Mouse (Mus musculus): ENCODE results near the gene Gm36864. TPM values are rescaled to one million over a fixed set of nuclear protein-coding genes. Genes with fewer than 3 reads are reported as not detected.

The Gm36864 gene
- polyA plus RNA-seq, 1 experiment from 2014 or later, result not detected

DNA sequence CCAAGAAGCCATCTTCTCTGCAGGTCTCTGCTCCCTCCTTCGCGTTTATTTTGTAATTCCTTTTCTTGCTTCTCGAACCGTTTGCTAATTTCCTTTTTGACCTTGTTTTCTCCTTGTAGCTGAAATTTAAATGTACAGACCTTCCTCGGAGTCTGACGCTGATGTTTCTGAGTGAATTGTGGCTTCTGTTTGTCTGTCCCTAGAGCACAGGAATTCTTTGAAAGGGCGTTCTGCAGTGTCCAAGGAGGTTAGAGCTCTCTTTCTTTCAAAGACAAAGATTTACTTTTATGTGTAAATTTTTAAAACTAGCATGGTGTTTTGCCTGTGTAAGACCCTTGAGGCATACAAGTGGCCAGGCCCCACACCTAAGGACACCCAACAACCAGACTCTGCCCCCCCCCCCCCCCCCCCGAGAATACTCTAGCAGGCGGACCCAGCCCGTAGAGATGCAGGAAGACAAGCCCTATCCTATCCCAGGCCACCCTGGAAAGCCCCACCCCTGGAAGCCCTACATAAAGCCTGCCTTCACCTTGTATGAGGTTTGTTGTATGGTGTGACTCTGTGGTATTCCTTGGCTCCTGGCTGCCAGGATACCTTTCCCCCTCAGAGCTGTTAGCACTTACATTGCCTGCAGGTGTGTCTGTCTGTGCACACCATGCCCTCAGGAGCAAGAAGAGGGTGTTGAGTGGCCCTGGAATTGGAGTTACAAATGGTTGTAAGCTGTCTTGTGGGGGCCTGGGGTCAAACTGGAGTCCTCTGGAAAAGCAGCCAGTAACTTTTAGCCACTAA, 40.7 kb downstream of the Gm36864 start:
- Histone ChIP-seq H3K4me2 (ENCODE audit: low read depth, low read length, severe bottlenecking) (no peak overlapping the region), H3K27me3 (ENCODE audit: control insufficient read depth, insufficient read depth, low read length) (no peaks in the 10 kb centered on the region; the same call in 1 of the 2 replicates), H3K4me1 (replicated peaks; ENCODE audit: control insufficient read depth, insufficient read depth, low read length) (no peaks in the 10 kb centered on the region), H3K27ac (ENCODE audit: low read depth, low read length) (no peak overlapping the region), H3K36me3 (ENCODE audit: control insufficient read depth, insufficient read depth, low read length) (no peaks in the 10 kb centered on the region), H3K4me3 (ENCODE audit: low read depth, low read length) (no peak overlapping the region), H3K9me3 (ENCODE audit: control insufficient read depth, low read length) (no peaks in the 10 kb centered on the region), H3K9ac (ENCODE audit: low read length) (no peak overlapping the region)
- no peak for DNase-seq (ENCODE audit: low spot score)
- WGBS, result 65% methylated on average over 10 of the region's 10 CpGs
- ATAC-seq (replicated peaks; ENCODE audit: low FRiP score), result no peak

DNA sequence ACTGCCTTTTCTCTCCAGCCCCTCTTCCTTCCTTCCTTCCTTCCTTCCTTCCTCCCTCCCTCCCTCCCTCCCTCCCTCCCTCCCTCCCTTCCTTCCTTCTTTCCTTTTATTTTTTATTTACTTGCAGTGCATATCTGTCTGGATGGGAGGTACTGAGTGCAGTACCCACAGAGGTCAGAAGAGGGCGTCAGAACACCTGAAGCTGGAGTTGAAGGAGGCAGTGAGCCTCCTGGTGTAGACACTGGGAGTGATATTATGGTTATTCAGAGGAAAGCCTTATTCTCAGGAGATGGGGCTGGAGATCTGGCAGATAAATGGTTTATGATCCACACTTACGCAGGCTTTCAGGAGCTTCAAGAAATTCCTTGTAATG, 41.3 kb downstream of the Gm36864 start:
- H3K27ac ChIP-seq (ENCODE audit: low read depth, low read length), result no peak overlapping the region
- H3K4me3 ChIP-seq (ENCODE audit: low read depth, low read length), result no peak overlapping the region
- H3K4me1 ChIP-seq (replicated peaks; ENCODE audit: control insufficient read depth, insufficient read depth, low read length), result no peaks in the 10 kb centered on the region
- no peak overlapping the region for H3K4me2 ChIP-seq (ENCODE audit: low read depth, low read length, severe bottlenecking)
- WGBS, result 46% methylated on average over 2 of the region's 2 CpGs
- no peaks in the 10 kb centered on the region for H3K9me3 ChIP-seq (ENCODE audit: control insufficient read depth, low read length)
- no peak for ATAC-seq (replicated peaks; ENCODE audit: low FRiP score)
- H3K9ac ChIP-seq (ENCODE audit: low read length), result no peak overlapping the region
- H3K27me3 ChIP-seq (ENCODE audit: control insufficient read depth, insufficient read depth, low read length), result no peaks in the 10 kb centered on the region; the same call in 1 of the 2 replicates
- no peaks in the 10 kb centered on the region for H3K36me3 ChIP-seq (ENCODE audit: control insufficient read depth, insufficient read depth, low read length)
- DNase-seq (ENCODE audit: low spot score), result no peak

- Histone ChIP-seq H3K27me3 (ENCODE audit: control insufficient read depth, insufficient read depth, low read length) (no peaks in the 10 kb centered on the region), H3K4me1 (replicated peaks; ENCODE audit: control insufficient read depth, insufficient read depth, low read length) (no peaks in the 10 kb centered on the region), H3K9ac (ENCODE audit: low read length) (no peak overlapping the region), H3K36me3 (ENCODE audit: control insufficient read depth, insufficient read depth, low read length) (no peaks in the 10 kb centered on the region), H3K4me3 (ENCODE audit: low read depth, low read length) (no peak overlapping the region), H3K9me3 (ENCODE audit: control insufficient read depth, low read length) (no peaks in the 10 kb centered on the region), H3K4me2 (ENCODE audit: low read depth, low read length, severe bottlenecking) (no peak overlapping the region), H3K27ac (ENCODE audit: low read depth, low read length) (no peak overlapping the region)
- 78% methylated on average over 1 of the region's 1 CpGs for WGBS
- ATAC-seq (replicated peaks; ENCODE audit: low FRiP score), result no peak
- DNase-seq (ENCODE audit: low spot score), result no peak
These were observed 45.0 kb downstream of the Gm36864 start for GRCm38 (mm10) chr7:44280959-44281358.

GRCm38 (mm10) chr7:44281586-44281985, 45.6 kb downstream of the Gm36864 start:
- Histone ChIP-seq H3K4me3 (ENCODE audit: low read depth, low read length) (no peak overlapping the region), H3K9ac (ENCODE audit: low read length) (no peak overlapping the region), H3K4me1 (replicated peaks; ENCODE audit: control insufficient read depth, insufficient read depth, low read length) (no peaks in the 10 kb centered on the region), H3K36me3 (ENCODE audit: control insufficient read depth, insufficient read depth, low read length) (no peaks in the 10 kb centered on the region), H3K27ac (ENCODE audit: low read depth, low read length) (no peak overlapping the region), H3K27me3 (ENCODE audit: control insufficient read depth, insufficient read depth, low read length) (no peaks in the 10 kb centered on the region), H3K4me2 (ENCODE audit: low read depth, low read length, severe bottlenecking) (no peak overlapping the region), H3K9me3 (ENCODE audit: control insufficient read depth, low read length) (no peaks in the 10 kb centered on the region)
- WGBS, result 81% methylated on average over 7 of the region's 7 CpGs
- DNase-seq (ENCODE audit: low spot score) (no peak), ATAC-seq (replicated peaks; ENCODE audit: low FRiP score) (no peak)

DNA sequence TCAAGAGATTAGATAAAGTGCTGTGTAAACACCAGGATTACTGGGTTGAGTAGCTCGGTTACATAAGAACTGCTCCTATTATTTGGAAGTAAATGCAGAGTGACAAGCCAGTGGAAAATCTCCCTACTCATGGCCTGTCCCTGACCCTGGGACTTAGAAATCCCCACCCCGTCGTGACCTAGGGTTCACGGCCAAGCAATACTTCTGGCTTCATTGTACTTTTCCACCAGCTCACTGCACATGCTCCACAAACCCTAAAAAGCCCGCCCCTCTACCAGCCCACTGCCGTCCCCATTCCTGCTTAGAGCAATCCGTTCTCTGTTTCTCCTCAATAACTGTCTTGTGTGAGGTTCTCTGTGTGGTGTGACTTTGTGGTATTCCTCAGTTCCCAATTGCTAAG, 51.8 kb downstream of the Gm36864 start:
- Histone ChIP-seq H3K9me3 (ENCODE audit: control insufficient read depth, low read length) (no peaks in the 10 kb centered on the region), H3K4me2 (ENCODE audit: low read depth, low read length, severe bottlenecking) (no peak overlapping the region), H3K27ac (ENCODE audit: low read depth, low read length) (no peak overlapping the region), H3K36me3 (ENCODE audit: control insufficient read depth, insufficient read depth, low read length) (no peaks in the 10 kb centered on the region), H3K27me3 (ENCODE audit: control insufficient read depth, insufficient read depth, low read length) (no peaks in the 10 kb centered on the region), H3K4me1 (replicated peaks; ENCODE audit: control insufficient read depth, insufficient read depth, low read length) (no peaks in the 10 kb centered on the region), H3K4me3 (ENCODE audit: low read depth, low read length) (no peak overlapping the region), H3K9ac (ENCODE audit: low read length) (no peak overlapping the region)
- DNase-seq (ENCODE audit: low spot score) (no peak), ATAC-seq (replicated peaks; ENCODE audit: low FRiP score) (no peak)
- 76% methylated on average over 7 of the region's 7 CpGs for WGBS

DNA sequence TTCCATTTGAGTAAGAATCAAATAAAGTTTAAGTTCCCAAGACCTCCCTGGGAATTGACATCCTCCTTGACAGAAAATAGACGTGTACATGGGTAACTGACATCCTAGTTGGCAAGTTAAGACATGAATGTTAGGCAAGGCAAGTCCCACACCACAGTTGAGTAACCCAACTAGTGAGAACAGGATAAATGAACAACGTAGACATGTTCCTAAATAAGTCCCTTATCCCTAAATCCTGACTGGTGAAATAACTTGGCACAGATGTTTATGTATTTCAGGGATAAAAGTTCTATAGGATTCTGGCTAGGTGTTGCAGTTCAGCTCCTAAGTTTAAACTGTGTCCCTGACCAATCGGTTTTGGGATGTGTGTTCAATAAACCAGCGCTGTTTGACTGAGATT, 55.0 kb downstream of the Gm36864 start:
- H3K4me2 ChIP-seq (ENCODE audit: low read depth, low read length, severe bottlenecking), result no peak overlapping the region
- H3K27ac ChIP-seq (ENCODE audit: low read depth, low read length), result no peak overlapping the region
- H3K4me3 ChIP-seq (ENCODE audit: low read depth, low read length), result no peak overlapping the region
- no peaks in the 10 kb centered on the region for H3K36me3 ChIP-seq (ENCODE audit: control insufficient read depth, insufficient read depth, low read length)
- DNase-seq (ENCODE audit: low spot score) (no peak), ATAC-seq (replicated peaks; ENCODE audit: low FRiP score) (no peak)
- WGBS, result 81% methylated on average over 4 of the region's 4 CpGs
- no peaks in the 10 kb centered on the region for H3K4me1 ChIP-seq (replicated peaks; ENCODE audit: control insufficient read depth, insufficient read depth, low read length)
- H3K9ac ChIP-seq (ENCODE audit: low read length), result no peak overlapping the region
- H3K9me3 ChIP-seq (ENCODE audit: control insufficient read depth, low read length), result no peaks in the 10 kb centered on the region
- no peaks in the 10 kb centered on the region for H3K27me3 ChIP-seq (ENCODE audit: control insufficient read depth, insufficient read depth, low read length)

DNA sequence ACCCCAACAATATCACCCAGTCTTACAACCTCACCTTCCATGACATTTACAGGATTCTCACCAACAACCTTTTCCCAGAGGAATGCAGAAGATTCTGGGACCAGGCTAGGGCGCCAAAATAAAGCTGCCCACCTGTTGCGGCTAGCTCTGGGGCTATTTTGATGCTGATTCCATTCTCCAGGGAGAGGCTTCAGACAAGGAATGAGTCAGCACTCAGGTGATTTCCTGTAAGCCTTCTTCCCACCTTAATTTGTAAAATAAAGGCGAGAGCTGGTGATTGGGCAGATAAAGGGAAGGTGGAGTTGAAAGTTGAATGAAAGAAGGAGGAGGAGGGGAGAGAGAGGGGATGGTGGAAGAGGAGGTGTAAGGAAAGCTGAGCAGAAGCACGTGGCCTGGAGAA, 55.4 kb downstream of the Gm36864 start:
- Histone ChIP-seq H3K36me3 (ENCODE audit: control insufficient read depth, insufficient read depth, low read length) (no peaks in the 10 kb centered on the region), H3K27me3 (ENCODE audit: control insufficient read depth, insufficient read depth, low read length) (no peaks in the 10 kb centered on the region), H3K27ac (ENCODE audit: low read depth, low read length) (no peak overlapping the region), H3K4me3 (ENCODE audit: low read depth, low read length) (no peak overlapping the region), H3K4me2 (ENCODE audit: low read depth, low read length, severe bottlenecking) (no peak overlapping the region), H3K9ac (ENCODE audit: low read length) (no peak overlapping the region), H3K4me1 (replicated peaks; ENCODE audit: control insufficient read depth, insufficient read depth, low read length) (no peaks in the 10 kb centered on the region), H3K9me3 (ENCODE audit: control insufficient read depth, low read length) (no peaks in the 10 kb centered on the region)
- DNase-seq (ENCODE audit: low spot score), result no peak
- ATAC-seq (replicated peaks; ENCODE audit: low FRiP score), result no peak
- WGBS, result 56% methylated on average over 4 of the region's 4 CpGs

Other genes with a start within 250 kb of the Gm36864 start
- not detected in 2 replicates for gene Klk1b11, start 240.3 kb upstream of the Gm36864 start, polyA plus RNA-seq (2014; fragmentation: Nextera tagmentation; extraction: Ambion mirVana)
- gene Klk1b26, start 224.0 kb upstream of the Gm36864 start, polyA plus RNA-seq (2014; fragmentation: Nextera tagmentation; extraction: Ambion mirVana), result not detected in 2 replicates
- gene Klk1b27, start 183.9 kb upstream of the Gm36864 start, polyA plus RNA-seq (2014; fragmentation: Nextera tagmentation; extraction: Ambion mirVana), result not detected in 2 replicates
- not detected in 2 replicates for gene Klk1b21, start 133.8 kb upstream of the Gm36864 start, polyA plus RNA-seq (2014; fragmentation: Nextera tagmentation; extraction: Ambion mirVana)
- not detected in 2 replicates for gene Klk1b22, start 123.5 kb upstream of the Gm36864 start, polyA plus RNA-seq (2014; fragmentation: Nextera tagmentation; extraction: Ambion mirVana)
- gene Klk1b16, start 99.4 kb upstream of the Gm36864 start, polyA plus RNA-seq (2014; fragmentation: Nextera tagmentation; extraction: Ambion mirVana), result not detected in 2 replicates
- gene Klk1b24, start 47.9 kb upstream of the Gm36864 start, polyA plus RNA-seq (2014; fragmentation: Nextera tagmentation; extraction: Ambion mirVana), result not detected in 2 replicates
- gene Klk1b3, start 38.0 kb upstream of the Gm36864 start, polyA plus RNA-seq (2014; fragmentation: Nextera tagmentation; extraction: Ambion mirVana), result not detected in 2 replicates
- gene Klk1b4, start 28.7 kb upstream of the Gm36864 start, polyA plus RNA-seq (2014; fragmentation: Nextera tagmentation; extraction: Ambion mirVana), result not detected in 2 replicates
- not detected in 2 replicates for gene Klk1b5, start 20.2 kb upstream of the Gm36864 start, polyA plus RNA-seq (2014; fragmentation: Nextera tagmentation; extraction: Ambion mirVana)
- not detected in 2 replicates for gene Klk1, start 10.8 kb upstream of the Gm36864 start, polyA plus RNA-seq (2014; fragmentation: Nextera tagmentation; extraction: Ambion mirVana)
- 0.99 and 1.3 TPM in 2 replicates for gene 1700028J19Rik, start 10.5 kb downstream of the Gm36864 start, polyA plus RNA-seq (2014; fragmentation: Nextera tagmentation; extraction: Ambion mirVana)
- 167 and 178 TPM in 2 replicates for gene 2410002F23Rik, start 10.5 kb downstream of the Gm36864 start, polyA plus RNA-seq (2014; fragmentation: Nextera tagmentation; extraction: Ambion mirVana)
- 0.17 TPM in 1 of 2 replicates, not detected in the other for gene Acp4, start 21.2 kb downstream of the Gm36864 start, polyA plus RNA-seq (2014; fragmentation: Nextera tagmentation; extraction: Ambion mirVana)
- gene Gm15517, start 25.3 kb downstream of the Gm36864 start, polyA plus RNA-seq (2014; fragmentation: Nextera tagmentation; extraction: Ambion mirVana), result not detected in 2 replicates
- 3.2 TPM in 2 replicates for gene Clec11a, start 70.7 kb downstream of the Gm36864 start, polyA plus RNA-seq (2014; fragmentation: Nextera tagmentation; extraction: Ambion mirVana)
- 3.6 and 4.2 TPM in 2 replicates for gene Shank1, start 74.1 kb downstream of the Gm36864 start, polyA plus RNA-seq (2014; fragmentation: Nextera tagmentation; extraction: Ambion mirVana)
- gene Syt3, start 147.9 kb downstream of the Gm36864 start, polyA plus RNA-seq (2014; fragmentation: Nextera tagmentation; extraction: Ambion mirVana), result 3.2 and 4.0 TPM in 2 replicates
- 0.89 and 0.96 TPM in 2 replicates for gene 1700008O03Rik, start 149.6 kb downstream of the Gm36864 start, polyA plus RNA-seq (2014; fragmentation: Nextera tagmentation; extraction: Ambion mirVana)
- gene Lrrc4b, start 192.8 kb downstream of the Gm36864 start, polyA plus RNA-seq (2014; fragmentation: Nextera tagmentation; extraction: Ambion mirVana), result 8.2 and 9.8 TPM in 2 replicates
- gene Aspdh, start 229.2 kb downstream of the Gm36864 start, polyA plus RNA-seq (2014; fragmentation: Nextera tagmentation; extraction: Ambion mirVana), result 2.6 and 2.9 TPM in 2 replicates
- 60.9 and 68.9 TPM in 2 replicates for gene Josd2, start 231.8 kb downstream of the Gm36864 start, polyA plus RNA-seq (2014; fragmentation: Nextera tagmentation; extraction: Ambion mirVana)